8 mouse cellular contexts compared by ENCODE assay signal in the genomic region with DNA sequence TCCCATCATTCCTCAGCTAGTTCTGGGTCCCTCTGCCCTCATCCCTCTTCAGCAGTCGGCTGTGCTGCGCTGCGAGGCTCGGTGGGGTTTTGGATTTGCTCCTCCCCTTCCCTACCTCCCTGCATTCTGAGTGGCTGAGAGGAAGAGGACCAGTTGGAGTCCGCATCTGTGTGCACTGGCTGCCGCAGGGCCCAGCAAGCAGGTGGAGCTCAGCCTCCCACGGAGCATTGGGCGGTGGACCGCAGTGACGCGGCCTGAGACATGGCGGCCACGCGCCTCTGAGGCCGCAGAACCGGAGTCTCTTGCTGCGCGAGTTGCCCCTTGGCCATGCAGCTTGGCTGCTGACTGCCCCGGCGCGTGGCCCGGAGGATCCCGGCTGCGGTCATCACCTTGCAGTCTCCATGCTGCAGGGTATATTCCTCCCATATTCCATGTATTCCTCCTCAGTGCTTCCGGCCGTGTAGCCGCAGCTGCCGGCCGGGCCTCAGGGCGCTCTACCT. TPM values are rescaled to one million over a fixed set of nuclear protein-coding genes. Genes with fewer than 3 reads are reported as not detected.
DNase-seq lines count a peak whose midpoint lies in the region; ATAC-seq and TF ChIP-seq lines count a peak whose summit lies in the region.

A gene (plus strand): TSS at position 54 of the 500 bp plus-strand sequence.

- ATAC-seq in hindbrain, embryonic 11.5 days (ENCODE audit: low FRiP score): peak; percentile 100
- ATAC-seq in lung, postnatal 0 days: peak; percentile 98

- no peaks in the 10 kb centered on the region for H3K27me3 ChIP-seq in hindbrain, embryonic 11.5 days (ENCODE audit: control insufficient read depth, insufficient read depth, low read length)
- no peaks in the 10 kb centered on the region for H3K27me3 ChIP-seq in lung, postnatal 0 days (replicated peaks; ENCODE audit: insufficient read depth, low read length)

- TF ChIP-seq EP300 in lung, postnatal 0 days (IDR thresholded peaks at IDR 0.05): no peak

- peak; percentile 85 for DNase-seq in Muller cell, postnatal 12 days (ENCODE audit: inconsistent ontology term)
- DNase-seq in cerebellum, adult 9-11 months: peak; percentile 94
- DNase-seq in frontal cortex, adult 2 months (ENCODE audit: extremely low spot score in 1 of 2, low spot score in 1 of 2): peak; percentile 90 to 93
- peak; percentile 84 for DNase-seq in hindbrain, embryonic 11.5 days (ENCODE audit: low spot score)
- DNase-seq in layer of hippocampus, postnatal 10 days (ENCODE audit: low spot score in 2 of 2): peak; percentile 79 to 85
- peak; percentile 69 for DNase-seq in lung, postnatal 0 days (ENCODE audit: low spot score)
- DNase-seq in ovary, postnatal 14 days (ENCODE audit: low spot score): peak; percentile 56
- DNase-seq in thymus, postnatal 14 days: peak; percentile 21

- H3K27ac ChIP-seq in hindbrain, embryonic 11.5 days (ENCODE audit: low read depth, low read length): peak within 1 kb of the TSS; percentile 84
- H3K27ac ChIP-seq in lung, postnatal 0 days (ENCODE audit: low read length): no peak within 1 kb of the TSS

- H3K9me3 ChIP-seq in hindbrain, embryonic 11.5 days (ENCODE audit: control insufficient read depth, low read length): no peaks in the 10 kb centered on the region
- no peaks in the 10 kb centered on the region for H3K9me3 ChIP-seq in lung, postnatal 0 days (ENCODE audit: low read length)

- TF ChIP-seq CTCF in lung, postnatal 0 days (IDR thresholded peaks at IDR 0.05): no peak

- peak within 1 kb of the TSS; percentile 63 for H3K4me2 ChIP-seq in hindbrain, embryonic 11.5 days (replicated peaks; ENCODE audit: low read depth, low read length)
- peak within 1 kb of the TSS; percentile 92 for H3K4me2 ChIP-seq in lung, postnatal 0 days (replicated peaks; ENCODE audit: low read depth, low read length)

- H3K4me1 ChIP-seq in hindbrain, embryonic 11.5 days (replicated peaks; ENCODE audit: control insufficient read depth, insufficient read depth, low read length): no peaks in the 10 kb centered on the region
- peaks cover 4% of the 10 kb centered on the region; the same call in 1 of the 2 replicates for H3K4me1 ChIP-seq in lung, postnatal 0 days (ENCODE audit: insufficient read depth, low read depth, low read length)

- peak within 1 kb of the TSS; percentile 74 for H3K4me3 ChIP-seq in hindbrain, embryonic 11.5 days (ENCODE audit: low read depth, low read length)
- H3K4me3 ChIP-seq in lung, postnatal 0 days (ENCODE audit: low read depth, low read length): peak within 1 kb of the TSS; percentile 54

- WGBS in hindbrain, embryonic 11.5 days: under 1% methylated on average over 30 of the region's 30 CpGs
- 2% methylated on average over 24 of the region's 30 CpGs for WGBS in lung, postnatal 0 days

- no peaks in the 10 kb centered on the region for H3K36me3 ChIP-seq in hindbrain, embryonic 11.5 days (ENCODE audit: control insufficient read depth, insufficient read depth, low read length)
- no peaks in the 10 kb centered on the region for H3K36me3 ChIP-seq in lung, postnatal 0 days (ENCODE audit: insufficient read depth, low read length)

- H3K9ac ChIP-seq in hindbrain, embryonic 11.5 days (ENCODE audit: low read depth, low read length): peak within 1 kb of the TSS; percentile 84
- peak within 1 kb of the TSS; percentile 16; the same call in 1 of the 2 replicates for H3K9ac ChIP-seq in lung, postnatal 0 days (replicated peaks; ENCODE audit: low read depth)

RNA-seq across cellular contexts. Expression of the gene that starts here (rescaled TPM):
- 20.2 and 24.8 TPM in 2 replicates for polyA plus RNA-seq in frontal cortex, adult 2 months (2012; rRNA removed)
- 17.7 and 22.6 TPM in 2 replicates for polyA plus RNA-seq in hindbrain, embryonic 11.5 days (2014; fragmentation: Nextera tagmentation; extraction: Ambion mirVana)
- total RNA-seq in layer of hippocampus, postnatal 10 days (2021): 10 to 100 TPM; 54.6 to 57.7 TPM
- polyA plus RNA-seq in lung, postnatal 0 days (2015; fragmentation: Nextera tagmentation; extraction: Ambion mirVana): 2.2 and 2.4 TPM in 2 replicates

Comparison
In these comparisons a context has a peak if more than half of its experiments do, and no peak if none do; other contexts are left out.
1. DNase-seq: peak in every context shown above with its lines; median percentile 94 in cerebellum, adult 9-11 months; 92 in frontal cortex, adult 2 months; 85 in Muller cell, postnatal 12 days; 84 in hindbrain, embryonic 11.5 days; 82 in layer of hippocampus, postnatal 10 days; 69 in lung, postnatal 0 days; 56 in ovary, postnatal 14 days; 21 in thymus, postnatal 14 days.